Mouse (Mus musculus): Measurements from ENCODE around the gene Zp3.

DNA sequence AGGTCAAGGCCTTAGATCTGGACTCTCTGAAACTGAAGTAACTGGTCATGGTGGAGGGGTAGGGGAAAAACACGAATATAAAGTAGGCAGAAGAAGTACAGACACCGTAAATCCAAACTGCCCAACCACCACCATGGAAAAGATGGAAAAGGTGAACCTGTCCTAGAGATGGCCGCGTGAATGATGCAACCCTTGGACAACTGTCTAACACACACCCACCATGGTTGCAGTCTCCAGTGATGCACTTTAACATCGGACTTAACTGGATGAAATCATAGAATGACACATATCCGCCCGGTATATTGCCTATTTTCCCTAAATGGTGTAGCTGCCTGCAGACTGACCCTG lies 44.7 kb upstream of the Zp3 start:
- TF ChIP-seq EP300 (IDR thresholded peaks at IDR 0.05; ENCODE audit: insufficient read depth, low read depth, low read length) = no peak
- no peak for TF ChIP-seq POLR2A (IDR thresholded peaks at IDR 0.05; ENCODE audit: insufficient read depth, low read depth, low read length)
